Mouse (Mus musculus) stomach, postnatal 0 days (tissue): ENCODE measurements around the gene Dock7. TPM values are rescaled to one million over a fixed set of nuclear protein-coding genes. Genes with fewer than 3 reads are reported as not detected.
"Not testable (repeated sequence)": the region's sequence is repeated elsewhere in the genome, so short reads cannot be mapped to it uniquely, and the experiment has no call there.

Experiments used
- ATAC-seq: fragments of 200-750 bp; cut with Nextera tagmentation; 2 replicates; pipeline ENCODE4 v1.8.0; 2017; ENCODE audit not compliant: low FRiP score, low TSS enrichment
- DNase-seq: peaks from one replicate; pipeline ENCODE4 v3.0.0-alpha.2; 2016; ENCODE audit warnings: low spot score
- H3K27ac ChIP-seq: fragments of 300-500 bp; sonication (generic); replicated peaks from 2 replicates; pipeline ENCODE4 v1.5.1; 2014; ENCODE audit warnings: mild to moderate bottlenecking, control low read depth
- H3K27me3 ChIP-seq: fragments of 300-500 bp; sonication (generic); 2 replicates; pipeline ENCODE4 v1.6.1; 2014; ENCODE audit warnings: low read length; ENCODE audit not compliant: control insufficient read depth, insufficient read depth
- H3K36me3 ChIP-seq: fragments of 300-500 bp; sonication (generic); 2 replicates; pipeline ENCODE4 v1.6.1; 2014; ENCODE audit warnings: low read length, mixed read lengths; ENCODE audit not compliant: control insufficient read depth, insufficient read depth
- H3K4me1 ChIP-seq: fragments of 300-500 bp; sonication (generic); replicated peaks from 2 replicates; pipeline ENCODE4 v1.6.1; 2014; ENCODE audit warnings: antibody characterized with exemption; ENCODE audit not compliant: control insufficient read depth, insufficient read depth
- H3K4me2 ChIP-seq: fragments of 300-500 bp; sonication (generic); replicated peaks from 2 replicates; pipeline ENCODE4 v1.6.1; 2014; ENCODE audit warnings: low read depth, mild to moderate bottlenecking, control low read depth, moderate library complexity
- H3K4me3 ChIP-seq: fragments of 300-500 bp; sonication (generic); 2 replicates; pipeline ENCODE4 v1.5.1; 2014; ENCODE audit warnings: low read depth, low read length, control low read depth
- H3K9ac ChIP-seq: fragments of 300-500 bp; sonication (generic); 2 replicates; pipeline ENCODE4 v1.6.1; 2014; ENCODE audit warnings: mild to moderate bottlenecking, low read length, control low read depth, mixed read lengths
- H3K9me3 ChIP-seq: fragments of 300-500 bp; sonication (generic); 2 replicates; pipeline ENCODE4 v1.6.1; 2016; ENCODE audit warnings: low read length; ENCODE audit not compliant: control insufficient read depth
- CTCF ChIP-seq: IDR thresholded peaks from 2 replicates; pipeline ENCODE4 v1.5.1; 2016; ENCODE audit warnings: antibody characterized with exemption, low read depth, mild to moderate bottlenecking, moderate library complexity
- EP300 ChIP-seq: optimal IDR thresholded peaks from 2 replicates; pipeline ENCODE3; 2016; ENCODE audit warnings: antibody characterized with exemption
- WGBS: fragments of 180-500 bp; shearing (Covaris S2); extraction: QIAGEN DNeasy Blood & Tissue Kit; methylation state at CpG from one replicate; pipeline ENCODE4 v1.1.7; 2014; 5-methylcytosine and 5-hydroxymethylcytosine counted together
- polyA plus RNA-seq: library from polyadenylated mRNA; unstranded; fragments of >200 nt; fragmentation: Nextera tagmentation; extraction: Ambion mirVana; gene quantifications from 2 replicates; pipeline ENCODE4 v1.2.1, GENCODE M21; 2015

Gene Dock7
- polyA plus RNA-seq, 1 experiment from 2014 or later: 19.1 TPM

DNA sequence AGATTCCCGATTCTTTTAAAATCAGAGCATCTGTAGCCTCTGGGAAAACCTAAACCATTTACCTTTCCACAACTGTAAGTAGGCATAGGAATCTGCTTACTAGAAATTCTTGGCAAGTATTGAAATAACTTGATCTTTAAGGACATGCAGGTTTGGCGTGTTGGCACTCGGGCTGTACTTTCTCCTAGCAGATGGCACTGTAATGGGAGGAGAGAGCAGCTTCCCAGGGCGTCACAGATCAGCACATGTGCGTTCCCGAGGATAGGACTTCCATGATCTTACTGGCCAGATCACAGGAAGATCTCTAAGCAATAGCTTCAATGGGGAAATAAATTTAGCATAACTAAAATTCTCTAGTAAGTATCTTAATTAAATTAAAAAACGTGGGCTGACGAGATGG lies 164.7 kb downstream of the Dock7 start:
- 96% methylated on average over 8 of the region's 8 CpGs for WGBS
- H3K4me2 ChIP-seq: no peak overlapping the region
- no peak overlapping the region for H3K9ac ChIP-seq
- H3K27ac ChIP-seq: no peak overlapping the region
- H3K36me3 ChIP-seq: peaks cover 17% of the 10 kb centered on the region; the same call in 1 of the 2 replicates
- DNase-seq: no peak
- TF ChIP-seq EP300 (no peak), CTCF (no peak)
- no peaks in the 10 kb centered on the region for H3K9me3 ChIP-seq
- no peaks in the 10 kb centered on the region for H3K4me1 ChIP-seq
- no peak for ATAC-seq
- H3K27me3 ChIP-seq: no peaks in the 10 kb centered on the region
- H3K4me3 ChIP-seq: no peak overlapping the region

DNA sequence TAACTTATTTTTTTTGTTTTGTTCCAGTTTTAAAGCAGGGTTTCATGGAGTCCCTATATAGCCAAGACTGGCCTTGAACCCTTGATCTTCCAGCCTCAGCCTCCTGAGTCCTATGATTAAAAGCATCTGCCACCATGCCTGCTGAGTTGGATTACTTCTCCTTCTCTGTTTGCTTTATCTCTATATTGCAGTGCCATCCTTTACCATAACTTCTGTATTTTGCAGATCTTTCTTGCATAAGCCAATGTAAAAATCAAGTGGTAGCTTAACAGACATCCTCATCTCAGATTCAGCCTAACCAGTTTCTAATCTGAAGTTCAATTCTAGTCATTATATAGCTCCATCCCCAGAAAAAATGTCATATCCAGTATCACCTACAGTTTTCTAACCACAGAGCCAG lies 170.2 kb downstream of the Dock7 start:
- ATAC-seq (no peak), DNase-seq (no peak)
- Histone ChIP-seq H3K36me3 (peaks cover 6% of the 10 kb centered on the region; the same call in 1 of the 2 replicates), H3K27ac (no peak overlapping the region), H3K9ac (no peak overlapping the region), H3K4me1 (no peaks in the 10 kb centered on the region), H3K9me3 (no peaks in the 10 kb centered on the region), H3K4me3 (no peak overlapping the region), H3K4me2 (no peak overlapping the region), H3K27me3 (no peaks in the 10 kb centered on the region)
- TF ChIP-seq EP300: no peak
- no peak for TF ChIP-seq CTCF

GRCm38 (mm10) chr4:98938210-98938609 lies 182.5 kb downstream of the Dock7 start:
- not testable (repeated sequence) for H3K36me3 ChIP-seq, H3K27me3 ChIP-seq, H3K4me2 ChIP-seq, H3K4me3 ChIP-seq, H3K9ac ChIP-seq, H3K4me1 ChIP-seq, DNase-seq, H3K9me3 ChIP-seq, ATAC-seq, H3K27ac ChIP-seq
- 89% methylated on average over 6 of the region's 6 CpGs for WGBS
- TF ChIP-seq CTCF: peak; percentile 44

DNA sequence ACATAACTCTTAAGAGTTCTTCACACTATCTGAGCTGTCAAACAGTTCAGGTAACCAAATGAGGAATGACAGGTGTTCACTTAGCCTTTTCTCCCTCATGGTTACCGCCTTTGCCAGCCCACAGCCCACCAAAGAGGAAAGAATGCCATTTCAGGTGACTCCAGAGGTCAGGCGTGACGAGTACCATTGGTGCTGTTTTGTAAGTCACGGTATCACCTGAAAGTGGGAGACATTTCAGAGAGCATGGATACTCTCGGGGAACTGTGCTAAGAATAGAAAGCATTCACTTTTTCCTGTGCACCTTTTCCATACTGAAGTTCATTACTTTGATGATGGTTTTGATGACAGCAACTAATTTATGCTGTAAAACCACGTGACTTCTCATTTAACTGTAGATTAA lies 184.7 kb downstream of the Dock7 start:
- WGBS: 73% methylated on average over 6 of the region's 6 CpGs
- Histone ChIP-seq H3K27ac (no peak overlapping the region), H3K27me3 (no peaks in the 10 kb centered on the region), H3K9ac (no peak overlapping the region), H3K4me2 (no peak overlapping the region), H3K9me3 (no peaks in the 10 kb centered on the region), H3K36me3 (peaks cover 7% of the 10 kb centered on the region), H3K4me3 (no peak overlapping the region), H3K4me1 (no peaks in the 10 kb centered on the region)
- no peak for DNase-seq
- TF ChIP-seq EP300 (no peak), CTCF (no peak)
- ATAC-seq: no peak

DNA sequence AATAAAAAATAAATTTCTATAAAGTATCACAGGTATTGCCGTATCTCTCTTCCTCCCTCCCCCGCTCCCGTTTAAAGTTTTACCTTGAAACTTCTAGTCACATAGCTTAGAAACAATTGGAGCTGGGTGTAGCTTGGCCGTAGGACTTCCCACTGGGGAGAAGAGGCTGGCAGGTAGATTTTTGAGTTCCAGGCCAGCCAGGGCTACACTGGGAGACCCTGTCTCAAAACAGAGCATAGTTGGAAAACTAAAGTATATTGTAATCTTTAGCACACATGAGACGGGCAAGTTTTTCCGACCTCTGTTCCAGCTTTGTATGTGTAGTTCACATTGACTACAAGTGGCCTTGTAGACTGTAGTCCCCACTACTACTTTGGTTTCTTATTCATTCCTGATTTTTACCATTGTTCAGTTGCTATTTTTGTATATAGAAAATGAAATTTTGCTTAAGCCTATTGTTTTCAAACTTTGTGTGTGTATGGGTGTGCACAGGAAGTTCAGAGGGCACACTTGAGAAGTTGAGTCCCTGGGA lies 195.4 kb downstream of the Dock7 start:
- no peak overlapping the region for H3K9ac ChIP-seq
- TF ChIP-seq EP300 (no peak), CTCF (no peak)
- no peak overlapping the region for H3K27ac ChIP-seq
- 0 out of 2 replicates have a peak, but pooled peaks cover 2% of the 10 kb centered on the region for H3K4me1 ChIP-seq
- H3K4me2 ChIP-seq: peak overlapping the region; percentile 65
- peak overlapping the region; percentile 89 for H3K4me3 ChIP-seq
- DNase-seq: no peak
- H3K9me3 ChIP-seq: no peaks in the 10 kb centered on the region
- ATAC-seq: no peak
- H3K27me3 ChIP-seq: no peaks in the 10 kb centered on the region
- WGBS: 10% methylated on average over 6 of the region's 6 CpGs
- no peaks in the 10 kb centered on the region; the same call in 1 of the 2 replicates for H3K36me3 ChIP-seq

DNA sequence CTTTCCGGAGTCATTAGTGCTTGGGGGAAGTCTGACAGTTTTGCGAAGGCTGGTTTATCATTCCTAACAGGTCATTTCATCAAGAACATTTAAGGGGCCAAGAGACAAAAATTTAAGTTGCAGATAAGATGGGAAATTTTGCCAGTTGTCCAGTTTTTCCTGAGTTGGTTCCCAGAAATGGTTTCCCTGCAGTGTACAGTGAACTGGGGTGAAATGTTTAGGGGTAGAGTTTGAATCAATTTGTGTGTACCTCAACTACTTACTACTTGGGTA lies 195.9 kb downstream of the Dock7 start:
- peak overlapping the region; percentile 89 for H3K9ac ChIP-seq
- peak overlapping the region; percentile 89 for H3K4me3 ChIP-seq
- no peaks in the 10 kb centered on the region for H3K36me3 ChIP-seq
- no peak overlapping the region; the same call in 1 of the 2 replicates for H3K27ac ChIP-seq
- 0 out of 2 replicates have a peak, but pooled peaks cover 2% of the 10 kb centered on the region for H3K4me1 ChIP-seq
- TF ChIP-seq CTCF (no peak), EP300 (no peak)
- no peak for ATAC-seq
- no peaks in the 10 kb centered on the region for H3K27me3 ChIP-seq
- no peaks in the 10 kb centered on the region for H3K9me3 ChIP-seq
- no peak for DNase-seq
- WGBS: 0% methylated on average over 2 of the region's 2 CpGs
- H3K4me2 ChIP-seq: peak overlapping the region; percentile 65
